Mouse (Mus musculus): ENCODE results near the gene Tnfsf14. TPM values are rescaled to one million over a fixed set of nuclear protein-coding genes. Genes with fewer than 3 reads are reported as not detected.

The Tnfsf14 gene
- polyA plus RNA-seq (2015; fragmentation: Nextera tagmentation; extraction: Ambion mirVana): 0.33 and 0.36 TPM in 2 replicates

GRCm38 (mm10) chr17:57194041-57194507 lies at the start of gene Tnfsf14:
TSS of gene Tnfsf14 (minus strand) at chr17:57194177.
- WGBS: 67% methylated on average over 11 of the region's 11 CpGs
- Histone ChIP-seq H3K27me3 (no peaks in the 10 kb centered on the region), H3K36me3 (no peaks in the 10 kb centered on the region), H3K9ac (no peak within 1 kb of the TSS), H3K4me2 (no peak within 1 kb of the TSS), H3K4me1 (no peaks in the 10 kb centered on the region), H3K4me3 (no peak within 1 kb of the TSS), H3K9me3 (no peaks in the 10 kb centered on the region), H3K27ac (no peak within 1 kb of the TSS)
- ATAC-seq (ENCODE audit: borderline replicate concordance, extremely low read depth, low FRiP score, low TSS enrichment): no peak

DNA sequence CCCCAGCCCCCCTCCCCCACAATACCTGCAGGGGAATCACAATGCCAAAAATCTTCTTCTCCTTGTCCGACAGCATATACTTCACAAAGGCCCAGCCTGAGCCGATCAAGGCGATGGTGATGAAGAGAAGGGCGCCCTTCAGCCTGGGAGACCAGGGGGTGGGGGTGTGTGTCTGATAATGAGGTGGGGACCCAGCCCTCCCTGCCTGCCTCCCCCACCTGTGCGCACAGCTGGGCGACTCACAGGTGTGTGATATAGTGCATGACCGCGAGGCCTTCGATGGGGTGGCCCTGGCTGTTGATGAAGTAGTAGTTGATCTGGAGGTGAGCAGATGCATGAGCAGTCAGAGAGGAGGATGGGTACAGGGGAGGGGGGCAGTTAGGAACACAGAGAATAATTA lies 43.2 kb upstream of the Tnfsf14 start:
- Histone ChIP-seq H3K4me1 (no peaks in the 10 kb centered on the region), H3K27me3 (no peaks in the 10 kb centered on the region), H3K9ac (no peak overlapping the region), H3K4me2 (no peak overlapping the region), H3K36me3 (peaks cover 33% of the 10 kb centered on the region), H3K9me3 (no peaks in the 10 kb centered on the region), H3K4me3 (no peak overlapping the region), H3K27ac (no peak overlapping the region)
- 89% methylated on average over 9 of the region's 9 CpGs for WGBS
- ATAC-seq (ENCODE audit: borderline replicate concordance, extremely low read depth, low FRiP score, low TSS enrichment): no peak

- peaks cover 10% of the 10 kb centered on the region; the same call in 1 of the 2 replicates for H3K4me1 ChIP-seq
- no peaks in the 10 kb centered on the region for H3K27me3 ChIP-seq
- no peaks in the 10 kb centered on the region for H3K9me3 ChIP-seq
- H3K36me3 ChIP-seq: peaks cover 25% of the 10 kb centered on the region
- no peak overlapping the region for H3K27ac ChIP-seq
- no peak overlapping the region for H3K4me2 ChIP-seq
- H3K4me3 ChIP-seq: no peak overlapping the region
- whole genome bisulfite sequencing: 81% methylated on average over 5 of the region's 5 CpGs
- no peak for ATAC-seq (ENCODE audit: borderline replicate concordance, extremely low read depth, low FRiP score, low TSS enrichment)
- H3K9ac ChIP-seq: no peak overlapping the region
These were observed 41.8 kb upstream of the Tnfsf14 start for GRCm38 (mm10) chr17:57235803-57236202.

- 80% methylated on average over 12 of the region's 12 CpGs for WGBS
- H3K9ac ChIP-seq: no peak overlapping the region
- H3K36me3 ChIP-seq: peaks cover 25% of the 10 kb centered on the region
- H3K4me2 ChIP-seq: no peak overlapping the region
- no peaks in the 10 kb centered on the region for H3K27me3 ChIP-seq
- ATAC-seq (ENCODE audit: borderline replicate concordance, extremely low read depth, low FRiP score, low TSS enrichment): no peak
- peaks cover 15% of the 10 kb centered on the region; the same call in 1 of the 2 replicates for H3K4me1 ChIP-seq
- H3K27ac ChIP-seq: no peak overlapping the region
- no peak overlapping the region for H3K4me3 ChIP-seq
- no peaks in the 10 kb centered on the region for H3K9me3 ChIP-seq
These were observed 40.4 kb upstream of the Tnfsf14 start for GRCm38 (mm10) chr17:57234254-57234928.

GRCm38 (mm10) chr17:57233038-57233437 lies 39.1 kb upstream of the Tnfsf14 start:
- H3K27ac ChIP-seq: no peak overlapping the region
- H3K4me1 ChIP-seq: peaks cover 15% of the 10 kb centered on the region; the same call in 1 of the 2 replicates
- no peaks in the 10 kb centered on the region for H3K9me3 ChIP-seq
- no peaks in the 10 kb centered on the region for H3K27me3 ChIP-seq
- H3K4me2 ChIP-seq: no peak overlapping the region
- H3K36me3 ChIP-seq: peaks cover 23% of the 10 kb centered on the region
- no peak overlapping the region for H3K4me3 ChIP-seq
- H3K9ac ChIP-seq: no peak overlapping the region
- ATAC-seq (ENCODE audit: borderline replicate concordance, extremely low read depth, low FRiP score, low TSS enrichment): no peak
- WGBS: 26% methylated on average over 7 of the region's 7 CpGs

- Histone ChIP-seq H3K9ac (no peak overlapping the region), H3K4me1 (peaks cover 15% of the 10 kb centered on the region; the same call in 1 of the 2 replicates), H3K27ac (no peak overlapping the region), H3K9me3 (no peaks in the 10 kb centered on the region), H3K27me3 (no peaks in the 10 kb centered on the region), H3K4me3 (no peak overlapping the region), H3K4me2 (no peak overlapping the region), H3K36me3 (peaks cover 15% of the 10 kb centered on the region)
- ATAC-seq (ENCODE audit: borderline replicate concordance, extremely low read depth, low FRiP score, low TSS enrichment): no peak
- WGBS: 82% methylated on average over 1 of the region's 1 CpGs
These were observed 38.2 kb upstream of the Tnfsf14 start for GRCm38 (mm10) chr17:57232200-57232599.

DNA sequence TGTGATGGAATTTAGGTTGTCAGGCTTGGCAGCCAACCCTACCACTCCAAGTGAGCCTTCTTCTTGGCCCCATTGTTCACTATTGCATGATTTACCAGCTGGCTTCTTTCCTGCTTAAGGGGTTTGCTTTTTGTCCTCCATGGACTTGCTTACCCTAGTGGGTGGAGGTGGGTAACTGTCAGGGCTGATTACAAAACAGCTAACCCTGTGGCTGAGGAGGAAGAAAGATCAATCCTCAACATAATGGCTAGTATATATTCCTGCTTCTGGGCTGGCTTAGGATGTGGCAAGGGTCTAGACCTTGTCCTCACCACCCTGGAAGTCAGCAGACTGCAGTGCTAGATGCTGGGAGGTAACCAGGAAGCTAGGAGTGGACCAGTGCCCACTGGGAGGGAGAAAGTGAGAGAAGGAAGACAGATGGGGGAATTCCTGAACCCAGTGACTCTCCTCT lies 37.4 kb upstream of the Tnfsf14 start:
- H3K4me2 ChIP-seq: no peak overlapping the region
- peaks cover 10% of the 10 kb centered on the region for H3K36me3 ChIP-seq
- no peaks in the 10 kb centered on the region for H3K9me3 ChIP-seq
- H3K4me1 ChIP-seq: peaks cover 15% of the 10 kb centered on the region; the same call in 1 of the 2 replicates
- H3K27ac ChIP-seq: peak overlapping the region; percentile 30
- H3K27me3 ChIP-seq: no peaks in the 10 kb centered on the region
- H3K9ac ChIP-seq: no peak overlapping the region
- no peak overlapping the region for H3K4me3 ChIP-seq
- 0 out of 2 replicates have a peak, but pooled peaks have one; percentile 7 for ATAC-seq (ENCODE audit: borderline replicate concordance, extremely low read depth, low FRiP score, low TSS enrichment)

- 33% methylated on average over 6 of the region's 6 CpGs for WGBS
- no peaks in the 10 kb centered on the region for H3K9me3 ChIP-seq
- no peak overlapping the region for H3K4me2 ChIP-seq
- peaks cover 15% of the 10 kb centered on the region; the same call in 1 of the 2 replicates for H3K4me1 ChIP-seq
- no peak overlapping the region for H3K27ac ChIP-seq
- H3K36me3 ChIP-seq: peaks cover 8% of the 10 kb centered on the region
- ATAC-seq (ENCODE audit: borderline replicate concordance, extremely low read depth, low FRiP score, low TSS enrichment): peak; percentile 24; the same call in 1 of the 2 replicates
- no peak overlapping the region for H3K9ac ChIP-seq
- no peak overlapping the region for H3K4me3 ChIP-seq
- H3K27me3 ChIP-seq: no peaks in the 10 kb centered on the region
These were observed 36.8 kb upstream of the Tnfsf14 start for GRCm38 (mm10) chr17:57230728-57231125.

DNA sequence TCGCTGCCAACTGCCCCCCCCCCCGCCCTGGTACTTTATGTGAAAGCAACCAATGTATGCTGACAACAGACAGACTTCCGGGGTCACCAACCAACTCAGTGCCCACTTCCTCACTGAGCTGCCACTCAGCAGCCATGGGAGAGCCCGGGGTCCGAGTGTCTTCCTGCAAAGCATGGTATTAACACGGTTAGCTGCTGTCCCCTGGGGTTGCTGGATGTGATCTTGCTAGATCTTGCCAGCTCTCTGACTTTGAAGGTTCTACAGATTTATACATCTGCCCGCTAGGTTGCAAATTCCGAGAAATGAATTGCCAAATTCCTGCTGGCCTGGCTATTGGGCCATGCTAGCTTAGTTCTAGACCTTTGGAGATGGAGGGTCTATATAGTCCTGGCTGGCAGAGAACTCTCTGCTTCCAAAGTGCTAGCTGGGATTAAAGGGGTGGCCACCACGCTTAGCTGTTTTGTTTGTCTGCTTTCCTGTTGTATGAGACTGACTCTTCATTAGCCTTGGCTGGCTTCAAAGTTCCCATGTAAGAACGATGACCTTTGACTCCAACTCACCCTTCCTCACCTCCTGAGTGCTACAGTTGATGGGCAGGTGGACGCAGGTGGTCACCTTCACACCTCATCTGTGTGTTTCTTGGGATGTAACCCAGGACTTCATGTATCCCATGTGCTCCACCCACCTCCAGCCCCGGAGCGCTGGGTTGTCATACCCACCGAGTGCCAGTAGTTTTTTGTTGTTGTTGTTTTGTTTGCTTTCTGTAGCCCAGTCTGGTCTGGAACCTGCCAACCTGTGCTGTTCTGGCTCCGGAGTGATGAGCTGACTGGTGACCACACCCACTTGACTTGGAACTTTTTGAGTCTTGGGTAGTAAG lies 36.1 kb upstream of the Tnfsf14 start:
- no peak overlapping the region for H3K4me3 ChIP-seq
- WGBS: 72% methylated on average over 15 of the region's 15 CpGs
- no peak overlapping the region for H3K9ac ChIP-seq
- no peak for ATAC-seq (ENCODE audit: borderline replicate concordance, extremely low read depth, low FRiP score, low TSS enrichment)
- H3K36me3 ChIP-seq: peaks cover 6% of the 10 kb centered on the region
- peaks cover 15% of the 10 kb centered on the region; the same call in 1 of the 2 replicates for H3K4me1 ChIP-seq
- H3K4me2 ChIP-seq: no peak overlapping the region
- H3K27me3 ChIP-seq: no peaks in the 10 kb centered on the region
- H3K9me3 ChIP-seq: no peaks in the 10 kb centered on the region
- H3K27ac ChIP-seq: no peak overlapping the region

DNA sequence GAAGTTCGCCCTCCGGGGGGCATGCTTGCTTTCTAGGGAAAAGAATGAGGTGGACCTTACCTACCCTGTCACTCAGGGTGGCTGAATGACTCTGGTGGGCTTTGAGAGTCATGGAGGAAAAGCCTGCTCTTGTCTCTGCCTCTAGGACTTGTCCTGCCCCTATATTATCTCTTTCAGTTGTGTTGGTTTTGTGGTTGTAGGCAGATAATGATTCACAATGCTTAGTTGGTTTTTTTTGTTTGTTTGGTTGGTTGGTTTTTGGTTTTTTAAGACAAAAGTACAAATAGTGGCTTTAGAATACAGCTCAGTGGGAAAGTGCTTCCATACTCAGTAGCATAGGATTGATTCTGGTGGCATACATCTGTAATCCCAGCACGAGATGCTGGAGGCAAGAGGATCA lies 34.9 kb upstream of the Tnfsf14 start:
- no peak overlapping the region for H3K27ac ChIP-seq
- no peaks in the 10 kb centered on the region for H3K9me3 ChIP-seq
- H3K4me2 ChIP-seq: no peak overlapping the region
- H3K27me3 ChIP-seq: no peaks in the 10 kb centered on the region
- ATAC-seq (ENCODE audit: borderline replicate concordance, extremely low read depth, low FRiP score, low TSS enrichment): no peak
- peaks cover 15% of the 10 kb centered on the region; the same call in 1 of the 2 replicates for H3K4me1 ChIP-seq
- no peaks in the 10 kb centered on the region for H3K36me3 ChIP-seq
- H3K9ac ChIP-seq: no peak overlapping the region
- no peak overlapping the region for H3K4me3 ChIP-seq
- 71% methylated on average over 3 of the region's 3 CpGs for WGBS

- Histone ChIP-seq H3K27ac (no peak within 1 kb of the TSS), H3K9ac (no peak within 1 kb of the TSS), H3K4me3 (no peak within 1 kb of the TSS), H3K9me3 (no peaks in the 10 kb centered on the region), H3K4me2 (no peak within 1 kb of the TSS), H3K4me1 (peaks cover 15% of the 10 kb centered on the region; the same call in 1 of the 2 replicates), H3K27me3 (no peaks in the 10 kb centered on the region), H3K36me3 (no peaks in the 10 kb centered on the region)
- 77% methylated on average over 3 of the region's 3 CpGs for WGBS
- ATAC-seq (ENCODE audit: borderline replicate concordance, extremely low read depth, low FRiP score, low TSS enrichment): no peak
These were observed 34.0 kb upstream of the Tnfsf14 start, which contains the start of gene C3 for GRCm38 (mm10) chr17:57228014-57228413. TSS of gene C3 (minus strand) at chr17:57228136.
